Mouse (Mus musculus): ENCODE measurements around the gene Dazap1.

DNA sequence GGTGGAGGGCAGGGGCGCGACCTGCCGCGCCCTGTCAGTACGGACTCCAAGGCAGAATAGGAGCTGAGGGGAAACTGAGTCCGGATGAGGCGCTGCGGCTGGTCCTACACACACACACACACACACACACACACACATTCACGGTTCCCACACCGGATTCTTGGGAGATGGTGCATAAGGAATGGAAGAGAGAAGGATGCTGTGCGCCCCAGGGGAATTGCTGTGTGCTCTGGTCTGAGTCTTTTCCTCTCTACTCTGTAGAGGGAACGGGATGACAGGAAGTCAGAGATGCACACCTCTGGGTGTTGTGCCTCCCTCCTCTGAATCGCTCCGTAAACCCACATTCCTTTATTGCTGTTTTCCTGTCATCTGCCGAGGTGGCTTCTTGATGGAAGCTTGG, 38.0 kb downstream of the Dazap1 start:
- TF ChIP-seq EP300 (IDR thresholded peaks at IDR 0.05; ENCODE audit: insufficient read depth, low read depth, low read length), result no peak
- TF ChIP-seq POLR2A (IDR thresholded peaks at IDR 0.05; ENCODE audit: insufficient read depth, low read length), result no peak
- TF ChIP-seq CTCF (IDR thresholded peaks at IDR 0.05; ENCODE audit: low read depth, low read length), result no peak

Measured in ES-Bruce4 (cell line).